Mouse (Mus musculus): ENCODE data around the gene Simc1. TPM values are rescaled to one million over a fixed set of nuclear protein-coding genes. Genes with fewer than 3 reads are reported as not detected.
A peak's percentile ranks its signal among the peaks of the same experiment; 100 is the strongest.

Gene Simc1
- polyA plus RNA-seq (2016; fragmentation: Nextera tagmentation; extraction: Ambion mirVana) = 14.3 and 16.4 TPM in 2 replicates

- peak; percentile 83 for DNase-seq (ENCODE audit: extremely low spot score, low spot score)
- Histone ChIP-seq H3K27ac (peak within 1 kb of the TSS; percentile 91), H3K36me3 (replicated peaks) (peaks cover 14% of the 10 kb centered on the region), H3K9me3 (no peaks in the 10 kb centered on the region), H3K4me1 (peaks cover 24% of the 10 kb centered on the region), H3K4me3 (peak within 1 kb of the TSS; percentile 79), H3K27me3 (ENCODE audit: poor library complexity, severe bottlenecking) (peaks cover 14% of the 10 kb centered on the region)
- WGBS = under 1% methylated on average over 105 of the region's 105 CpGs
These were observed at the start of gene Simc1 for GRCm38 (mm10) chr13:54503604-54504521. Gene Simc1 (plus strand): TSS chr13:54503779.

- WGBS = 86% methylated on average over 2 of the region's 2 CpGs
- Histone ChIP-seq H3K9me3 (no peaks in the 10 kb centered on the region), H3K27ac (no peak overlapping the region), H3K4me1 (no peaks in the 10 kb centered on the region), H3K4me3 (no peak overlapping the region), H3K36me3 (replicated peaks) (peaks cover 94% of the 10 kb centered on the region), H3K27me3 (ENCODE audit: poor library complexity, severe bottlenecking) (no peaks in the 10 kb centered on the region)
- no peak for DNase-seq (ENCODE audit: extremely low spot score, low spot score)
These were observed 46.5 kb upstream of the Simc1 start for GRCm38 (mm10) chr13:54457062-54457461.

GRCm38 (mm10) chr13:54459282-54459681 lies 44.3 kb upstream of the Simc1 start:
- Histone ChIP-seq H3K4me3 (no peak overlapping the region), H3K27me3 (ENCODE audit: poor library complexity, severe bottlenecking) (no peaks in the 10 kb centered on the region), H3K4me1 (no peaks in the 10 kb centered on the region), H3K27ac (no peak overlapping the region), H3K9me3 (peaks cover 9% of the 10 kb centered on the region), H3K36me3 (replicated peaks) (peaks cover 99% of the 10 kb centered on the region)
- DNase-seq (ENCODE audit: extremely low spot score, low spot score) = no peak
- 93% methylated on average over 4 of the region's 4 CpGs for WGBS

- Histone ChIP-seq H3K4me3 (peak within 1 kb of the TSS; percentile 99), H3K27ac (peak within 1 kb of the TSS; percentile 91), H3K27me3 (ENCODE audit: poor library complexity, severe bottlenecking) (no peaks in the 10 kb centered on the region), H3K9me3 (peaks cover 24% of the 10 kb centered on the region), H3K36me3 (replicated peaks) (peaks cover 43% of the 10 kb centered on the region), H3K4me1 (peaks cover 14% of the 10 kb centered on the region)
- peak; percentile 86 for DNase-seq (ENCODE audit: extremely low spot score, low spot score)
- WGBS = under 1% methylated on average over 67 of the region's 67 CpGs
These were observed 35.2 kb upstream of the Simc1 start, which contains the start of gene Thoc3 for GRCm38 (mm10) chr13:54468098-54469011. Gene Thoc3 (minus strand): TSS chr13:54468849.

GRCm38 (mm10) chr13:54469012-54469354 lies 34.6 kb upstream of the Simc1 start:
- 13% methylated on average over 4 of the region's 4 CpGs for WGBS
- Histone ChIP-seq H3K36me3 (replicated peaks) (peaks cover 37% of the 10 kb centered on the region), H3K9me3 (peaks cover 19% of the 10 kb centered on the region), H3K4me1 (peaks cover 14% of the 10 kb centered on the region), H3K4me3 (peak overlapping the region; percentile 99), H3K27ac (peak overlapping the region; percentile 91), H3K27me3 (ENCODE audit: poor library complexity, severe bottlenecking) (no peaks in the 10 kb centered on the region)
- DNase-seq (ENCODE audit: extremely low spot score, low spot score) = no peak

GRCm38 (mm10) chr13:54471967-54472366 lies 31.6 kb upstream of the Simc1 start:
- no peak for DNase-seq (ENCODE audit: extremely low spot score, low spot score)
- H3K27me3 ChIP-seq (ENCODE audit: poor library complexity, severe bottlenecking) = no peaks in the 10 kb centered on the region
- H3K36me3 ChIP-seq (replicated peaks) = peaks cover 7% of the 10 kb centered on the region
- WGBS = 83% methylated on average over 4 of the region's 4 CpGs
- H3K27ac ChIP-seq = no peak overlapping the region
- no peaks in the 10 kb centered on the region; the same call in 1 of the 2 replicates for H3K9me3 ChIP-seq
- no peak overlapping the region for H3K4me3 ChIP-seq
- peaks cover 14% of the 10 kb centered on the region for H3K4me1 ChIP-seq

GRCm38 (mm10) chr13:54474996-54475395 lies 28.6 kb upstream of the Simc1 start:
- Histone ChIP-seq H3K36me3 (replicated peaks) (no peaks in the 10 kb centered on the region), H3K4me3 (no peak overlapping the region), H3K4me1 (no peaks in the 10 kb centered on the region), H3K9me3 (no peaks in the 10 kb centered on the region; the same call in 1 of the 2 replicates), H3K27ac (no peak overlapping the region), H3K27me3 (ENCODE audit: poor library complexity, severe bottlenecking) (no peaks in the 10 kb centered on the region)
- 77% methylated on average over 2 of the region's 2 CpGs for WGBS
- DNase-seq (ENCODE audit: extremely low spot score, low spot score) = no peak

- no peaks in the 10 kb centered on the region; the same call in 1 of the 2 replicates for H3K9me3 ChIP-seq
- no peaks in the 10 kb centered on the region for H3K4me1 ChIP-seq
- H3K27me3 ChIP-seq (ENCODE audit: poor library complexity, severe bottlenecking) = no peaks in the 10 kb centered on the region
- H3K4me3 ChIP-seq = no peak overlapping the region
- H3K27ac ChIP-seq = no peak overlapping the region
- no peak for DNase-seq (ENCODE audit: extremely low spot score, low spot score)
- 81% methylated on average over 5 of the region's 5 CpGs for WGBS
- no peaks in the 10 kb centered on the region for H3K36me3 ChIP-seq (replicated peaks)
These were observed 27.9 kb upstream of the Simc1 start for GRCm38 (mm10) chr13:54475702-54476101.

GRCm38 (mm10) chr13:54479286-54479685 lies 24.3 kb upstream of the Simc1 start:
- 70% methylated on average over 3 of the region's 3 CpGs for WGBS
- Histone ChIP-seq H3K4me3 (no peak overlapping the region), H3K27ac (no peak overlapping the region), H3K4me1 (no peaks in the 10 kb centered on the region), H3K9me3 (no peaks in the 10 kb centered on the region), H3K27me3 (ENCODE audit: poor library complexity, severe bottlenecking) (no peaks in the 10 kb centered on the region), H3K36me3 (replicated peaks) (no peaks in the 10 kb centered on the region)
- DNase-seq (ENCODE audit: extremely low spot score, low spot score) = no peak

- DNase-seq (ENCODE audit: extremely low spot score, low spot score) = no peak
- WGBS = 88% methylated on average over 14 of the region's 14 CpGs
- Histone ChIP-seq H3K36me3 (replicated peaks) (no peaks in the 10 kb centered on the region), H3K4me1 (no peaks in the 10 kb centered on the region), H3K27me3 (ENCODE audit: poor library complexity, severe bottlenecking) (no peaks in the 10 kb centered on the region), H3K27ac (no peak overlapping the region), H3K4me3 (no peak overlapping the region), H3K9me3 (no peaks in the 10 kb centered on the region)
These were observed 22.1 kb upstream of the Simc1 start for GRCm38 (mm10) chr13:54481498-54481897.

GRCm38 (mm10) chr13:54490411-54490810 lies 13.2 kb upstream of the Simc1 start:
- no peak overlapping the region for H3K4me3 ChIP-seq

GRCm38 (mm10) chr13:54491381-54491780 lies 12.2 kb upstream of the Simc1 start:
- H3K27me3 ChIP-seq (ENCODE audit: poor library complexity, severe bottlenecking) = no peaks in the 10 kb centered on the region
- H3K27ac ChIP-seq = no peak overlapping the region
- H3K9me3 ChIP-seq = no peaks in the 10 kb centered on the region
- H3K4me1 ChIP-seq = no peaks in the 10 kb centered on the region
- DNase-seq (ENCODE audit: extremely low spot score, low spot score) = no peak
- H3K4me3 ChIP-seq = no peak overlapping the region
- no peaks in the 10 kb centered on the region for H3K36me3 ChIP-seq (replicated peaks)
- WGBS = 86% methylated on average over 6 of the region's 6 CpGs

More at GRCm38 (mm10) chr13:54490411-54490810, 13.2 kb upstream of the Simc1 start:
- H3K4me1 ChIP-seq = no peaks in the 10 kb centered on the region
- H3K27ac ChIP-seq = no peak overlapping the region
- H3K36me3 ChIP-seq (replicated peaks) = no peaks in the 10 kb centered on the region
- DNase-seq (ENCODE audit: extremely low spot score, low spot score) = no peak
- H3K9me3 ChIP-seq = no peaks in the 10 kb centered on the region
- WGBS = 81% methylated on average over 5 of the region's 5 CpGs
- H3K27me3 ChIP-seq (ENCODE audit: poor library complexity, severe bottlenecking) = no peaks in the 10 kb centered on the region

All from forebrain, embryonic 10.5 days (tissue).